Mouse (Mus musculus) ovary, postnatal 14 days (tissue): ENCODE results near the gene Gm3893.
"Not testable (repeated sequence)": the region's sequence is repeated elsewhere in the genome, so short reads cannot be mapped to it uniquely, and the experiment has no call there.

ENCODE experiments used
- DNase-seq: peaks from one replicate; pipeline ENCODE4 v3.0.0; 2022; ENCODE audit warnings: low spot score

Gene Gm3893

GRCm38 (mm10) chr4:42090907-42091306 is at the start of gene Gm3893:
TSS of gene Gm3893 (plus strand) at chr4:42091207.
- not testable (repeated sequence) for DNase-seq

- not testable (repeated sequence) for DNase-seq
Observed at GRCm38 (mm10) chr4:42114517-42114916, 23.5 kb downstream of the Gm3893 start, which contains the start of gene Gm13304. TSS of gene Gm13304 (plus strand) at chr4:42114817.
